Mouse (Mus musculus) limb, embryonic 14.5 days (tissue): ENCODE results near the gene Smg6. TPM values are rescaled to one million over a fixed set of nuclear protein-coding genes. Genes with fewer than 3 reads are reported as not detected.
A peak's percentile ranks its signal among the peaks of the same experiment; 100 is the strongest.

Source experiments
- ATAC-seq: fragments of 200-750 bp; cut with Nextera tagmentation; 2 replicates; pipeline ENCODE4 v1.8.0; 2017; ENCODE audit warnings: low read depth, moderate number of reproducible peaks, moderate TSS enrichment; ENCODE audit not compliant: low FRiP score
- DNase-seq: peaks from one replicate; pipeline ENCODE4 v3.0.0-alpha.2; 2015; ENCODE audit warnings: low spot score
- H3K27ac ChIP-seq: fragments of 300-500 bp; sonication (generic); replicated peaks from 2 replicates; pipeline ENCODE4 v1.5.1; 2014; ENCODE audit warnings: low read depth, mild to moderate bottlenecking, low read length, moderate library complexity, mixed read lengths
- H3K27me3 ChIP-seq: fragments of 300-500 bp; sonication (generic); 2 replicates; pipeline ENCODE4 v1.6.1; 2014; ENCODE audit warnings: low read length, mixed read lengths; ENCODE audit not compliant: control insufficient read depth, insufficient read depth
- H3K36me3 ChIP-seq: fragments of 300-500 bp; sonication (generic); 2 replicates; pipeline ENCODE4 v1.6.1; 2014; ENCODE audit warnings: mild to moderate bottlenecking, low read length, moderate library complexity, mixed read lengths; ENCODE audit not compliant: control insufficient read depth, insufficient read depth
- H3K4me1 ChIP-seq: fragments of 300-500 bp; sonication (generic); 2 replicates; pipeline ENCODE4 v1.6.1; 2014; ENCODE audit warnings: antibody characterized with exemption, low read length, mixed read lengths; ENCODE audit not compliant: control insufficient read depth, insufficient read depth
- H3K4me2 ChIP-seq: fragments of 300-500 bp; sonication (generic); replicated peaks from 2 replicates; pipeline ENCODE4 v1.6.1; 2014; ENCODE audit warnings: low read depth, mild to moderate bottlenecking, low read length, moderate library complexity; ENCODE audit not compliant: severe bottlenecking
- H3K4me3 ChIP-seq: fragments of 300-500 bp; sonication (generic); replicated peaks from 2 replicates; pipeline ENCODE4 v1.5.1; 2014; ENCODE audit warnings: low read length
- H3K9ac ChIP-seq: fragments of 300-500 bp; sonication (generic); 2 replicates; pipeline ENCODE4 v1.6.1; 2014; ENCODE audit warnings: mild to moderate bottlenecking, low read depth, low read length, moderate library complexity; ENCODE audit not compliant: severe bottlenecking
- H3K9me3 ChIP-seq: fragments of 300-500 bp; sonication (generic); 2 replicates; pipeline ENCODE4 v1.6.1; 2016; ENCODE audit warnings: low read length; ENCODE audit not compliant: control insufficient read depth
- POLR2A ChIP-seq: fragments of 200-500 bp; IDR thresholded peaks from 2 replicates; pipeline ENCODE4 v1.8.0; 2012; ENCODE audit warnings: inconsistent platforms, mild to moderate bottlenecking, moderate library complexity, borderline replicate concordance; ENCODE audit not compliant: insufficient read depth, insufficient read length; ENCODE audit errors: extremely low read depth
- WGBS: fragments of 180-500 bp; shearing (Covaris S2); extraction: QIAGEN DNeasy Blood & Tissue Kit; methylation state at CpG from one replicate; pipeline ENCODE4 v1.1.7; 2014; 5-methylcytosine and 5-hydroxymethylcytosine counted together
- polyA plus RNA-seq, 2 experiments: library from polyadenylated mRNA; depleted of rRNA in 1 of 2; stranded (reverse) in 1 of 2; unstranded in 1 of 2; fragments of >200 nt; fragmentation: Nextera tagmentation in 1 of 2; extraction: Ambion mirVana in 1 of 2; gene quantifications; 2 replicates each; pipeline versions ENCODE4 v1.2.1 to v1.2.3; 2012 to 2014

Gene Smg6
- polyA plus RNA-seq, 2 experiments = 16.0 to 36.5 TPM

DNA sequence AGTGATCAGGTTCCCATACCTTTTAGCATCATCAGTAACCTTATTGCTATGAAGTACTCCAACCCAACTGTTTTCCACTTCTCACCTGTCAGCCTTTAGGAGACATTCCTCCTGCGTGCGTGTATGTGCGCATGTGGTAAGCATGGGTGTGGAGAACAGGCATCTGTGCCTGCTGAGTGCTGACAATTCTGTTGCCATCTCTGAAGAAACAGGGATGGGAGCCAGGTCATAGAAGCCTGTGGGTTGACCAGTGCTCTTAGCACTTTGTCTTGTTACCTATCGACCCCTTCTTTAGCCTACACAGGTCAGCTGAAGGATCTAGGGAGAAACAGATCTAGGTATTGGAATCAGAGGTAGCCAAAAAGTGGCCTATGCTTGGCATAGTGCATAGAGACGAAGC is 207.8 kb downstream of the Smg6 start:
- peak overlapping the region; percentile 1; the same call in 1 of the 2 replicates for H3K27ac ChIP-seq
- H3K4me1 ChIP-seq = peaks cover 41% of the 10 kb centered on the region
- no peak for TF ChIP-seq POLR2A
- H3K9ac ChIP-seq = no peak overlapping the region
- no peak overlapping the region for H3K4me2 ChIP-seq
- H3K27me3 ChIP-seq = no peaks in the 10 kb centered on the region
- H3K36me3 ChIP-seq = peaks cover 2% of the 10 kb centered on the region; the same call in 1 of the 2 replicates
- no peak for ATAC-seq
- no peak for DNase-seq
- 82% methylated on average over 5 of the region's 5 CpGs for WGBS
- no peaks in the 10 kb centered on the region for H3K9me3 ChIP-seq
- H3K4me3 ChIP-seq = no peak overlapping the region

DNA sequence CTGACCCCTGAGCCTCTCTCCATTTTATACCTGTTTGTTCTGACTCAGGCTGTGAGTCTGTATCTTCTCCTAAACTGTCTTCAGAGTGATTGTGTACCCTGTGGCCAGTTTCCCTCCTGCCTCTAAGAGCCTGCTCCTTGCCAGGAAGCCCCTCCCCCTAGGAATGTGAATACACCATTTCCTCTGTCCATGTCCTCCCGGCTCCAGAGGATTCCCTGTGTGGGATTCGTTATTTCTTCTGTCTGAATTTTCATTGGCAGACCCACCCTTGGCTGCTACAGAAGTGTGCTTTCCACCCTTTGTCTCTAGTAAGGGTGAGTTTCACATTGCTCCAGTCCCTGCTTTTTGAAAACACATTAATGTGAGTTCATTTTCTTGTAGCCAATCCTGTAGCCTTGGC is 208.3 kb downstream of the Smg6 start:
- WGBS = 9% methylated on average over 2 of the region's 2 CpGs
- peaks cover 47% of the 10 kb centered on the region for H3K4me1 ChIP-seq
- H3K27me3 ChIP-seq = no peaks in the 10 kb centered on the region
- no peak overlapping the region for H3K4me2 ChIP-seq
- H3K9me3 ChIP-seq = no peaks in the 10 kb centered on the region
- peak; percentile 58; the same call in 1 of the 2 replicates for ATAC-seq
- DNase-seq = peak; percentile 49
- no peak overlapping the region for H3K4me3 ChIP-seq
- no peak overlapping the region; the same call in 1 of the 2 replicates for H3K27ac ChIP-seq
- H3K9ac ChIP-seq = no peak overlapping the region
- peaks cover 2% of the 10 kb centered on the region; the same call in 1 of the 2 replicates for H3K36me3 ChIP-seq
- no peak for TF ChIP-seq POLR2A

- Histone ChIP-seq H3K4me2 (no peak overlapping the region), H3K9ac (no peak overlapping the region), H3K27me3 (no peaks in the 10 kb centered on the region), H3K27ac (0 out of 2 replicates have a peak overlapping the region, but pooled peaks have one; percentile 27), H3K9me3 (no peaks in the 10 kb centered on the region), H3K4me3 (no peak overlapping the region), H3K36me3 (peaks cover 2% of the 10 kb centered on the region; the same call in 1 of the 2 replicates), H3K4me1 (peaks cover 53% of the 10 kb centered on the region)
- 38% methylated on average over 5 of the region's 5 CpGs for WGBS
- peak; percentile 18 for DNase-seq
- ATAC-seq = no peak
- no peak for TF ChIP-seq POLR2A
These were observed 209.0 kb downstream of the Smg6 start for GRCm38 (mm10) chr11:75134485-75135068.

DNA sequence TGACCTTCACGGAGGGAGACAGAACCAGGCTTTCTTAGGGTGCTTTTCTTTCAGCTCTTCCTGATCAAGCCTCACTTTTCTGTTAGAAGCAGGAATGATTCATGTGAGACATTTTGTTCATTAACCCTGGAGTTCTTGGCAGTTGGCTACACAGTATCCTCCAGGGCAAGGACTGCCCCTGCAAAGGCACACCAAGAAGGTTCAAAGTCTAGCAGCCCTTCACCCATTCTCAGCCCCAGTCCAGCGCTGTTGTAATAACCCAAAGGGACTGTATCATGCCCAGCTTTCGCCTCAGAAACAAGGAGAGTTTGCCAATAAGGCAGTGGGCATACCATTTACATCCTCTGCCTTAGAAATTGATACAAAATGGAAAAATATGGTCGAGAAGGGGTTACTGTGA is 209.7 kb downstream of the Smg6 start:
- ATAC-seq (no peak), DNase-seq (no peak)
- H3K36me3 ChIP-seq = peaks cover 2% of the 10 kb centered on the region; the same call in 1 of the 2 replicates
- H3K27me3 ChIP-seq = no peaks in the 10 kb centered on the region
- 81% methylated on average over 4 of the region's 4 CpGs for WGBS
- H3K27ac ChIP-seq = 0 out of 2 replicates have a peak overlapping the region, but pooled peaks have one; percentile 27
- H3K4me2 ChIP-seq = no peak overlapping the region
- no peak overlapping the region for H3K9ac ChIP-seq
- no peak overlapping the region for H3K4me3 ChIP-seq
- peaks cover 61% of the 10 kb centered on the region for H3K4me1 ChIP-seq
- H3K9me3 ChIP-seq = no peaks in the 10 kb centered on the region
- TF ChIP-seq POLR2A = no peak

DNA sequence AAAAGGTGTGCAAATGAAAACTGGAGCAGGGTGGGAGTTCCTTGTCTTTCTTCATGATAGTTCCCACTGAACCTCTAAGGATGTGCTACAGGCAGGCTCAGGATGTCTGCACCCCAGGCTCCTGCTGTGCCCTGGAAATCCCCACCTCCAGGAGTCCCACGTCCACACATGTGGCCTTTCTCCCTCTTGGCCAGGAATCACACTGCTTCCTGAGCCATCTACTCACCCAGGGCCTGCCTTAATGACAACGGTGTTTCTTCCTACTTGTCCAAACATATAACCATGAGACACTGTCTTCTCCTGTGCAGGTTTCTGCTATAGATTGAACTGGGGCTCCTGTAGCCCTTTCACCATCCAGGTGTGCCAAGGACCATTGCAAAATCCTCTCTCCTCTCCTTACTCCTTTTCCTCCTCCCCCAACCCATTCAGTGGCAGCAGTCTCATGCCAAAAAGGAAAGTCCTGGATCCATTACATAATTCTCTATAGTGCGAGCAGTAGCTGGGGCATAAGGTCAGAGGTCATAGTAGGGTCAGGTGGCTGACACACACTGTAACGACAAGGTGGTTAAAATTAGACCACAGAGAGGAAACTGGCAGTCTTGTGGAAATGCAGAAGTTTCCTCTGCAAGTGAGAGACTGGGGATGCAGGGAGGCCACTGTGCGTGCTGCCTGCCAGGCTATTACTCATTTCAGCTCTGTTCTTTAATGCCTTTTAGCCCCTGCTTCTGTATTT is 211.2 kb downstream of the Smg6 start:
- Histone ChIP-seq H3K9ac (no peak overlapping the region), H3K9me3 (no peaks in the 10 kb centered on the region), H3K36me3 (peaks cover 2% of the 10 kb centered on the region; the same call in 1 of the 2 replicates), H3K27ac (no peak overlapping the region), H3K4me2 (no peak overlapping the region), H3K4me1 (peaks cover 76% of the 10 kb centered on the region), H3K4me3 (no peak overlapping the region), H3K27me3 (no peaks in the 10 kb centered on the region)
- DNase-seq (peak; percentile 57), ATAC-seq (no peak)
- WGBS = 48% methylated on average over 5 of the region's 5 CpGs
- TF ChIP-seq POLR2A = no peak
